Mouse (Mus musculus): Measurements from ENCODE around the gene Gm8237.
"Not testable (repeated sequence)": the region's sequence is repeated elsewhere in the genome, so short reads cannot be mapped to it uniquely, and the experiment has no call there.

The Gm8237 gene

GRCm38 (mm10) chr14:5880241-5880640 lies at the start of gene Gm8237:
Gene Gm8237, minus strand, starts transcription at chr14:5880382.
- not testable (repeated sequence) for DNase-seq (ENCODE audit: low spot score)

DNA sequence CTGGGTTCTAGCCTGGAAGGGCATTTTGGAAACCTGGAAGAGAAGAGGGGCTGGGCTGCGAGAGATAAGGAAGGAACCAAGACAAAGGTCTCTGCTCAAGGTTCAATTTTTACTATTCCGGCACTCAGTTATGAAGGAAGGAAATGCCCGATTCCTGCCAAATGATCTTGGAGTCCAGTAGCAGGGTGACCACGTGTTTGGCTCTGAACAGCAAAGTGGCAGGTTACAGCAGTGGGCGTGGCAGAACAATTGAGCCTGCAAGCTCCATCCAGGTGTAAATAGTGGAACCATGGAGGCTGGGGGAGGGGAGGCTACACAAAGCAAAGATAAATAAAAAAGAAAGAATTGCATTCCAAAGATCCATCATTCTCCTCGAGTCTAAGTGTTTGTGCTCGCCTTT lies 43.1 kb upstream of the Gm8237 start:
- DNase-seq (ENCODE audit: low spot score) = not testable (repeated sequence)

DNA sequence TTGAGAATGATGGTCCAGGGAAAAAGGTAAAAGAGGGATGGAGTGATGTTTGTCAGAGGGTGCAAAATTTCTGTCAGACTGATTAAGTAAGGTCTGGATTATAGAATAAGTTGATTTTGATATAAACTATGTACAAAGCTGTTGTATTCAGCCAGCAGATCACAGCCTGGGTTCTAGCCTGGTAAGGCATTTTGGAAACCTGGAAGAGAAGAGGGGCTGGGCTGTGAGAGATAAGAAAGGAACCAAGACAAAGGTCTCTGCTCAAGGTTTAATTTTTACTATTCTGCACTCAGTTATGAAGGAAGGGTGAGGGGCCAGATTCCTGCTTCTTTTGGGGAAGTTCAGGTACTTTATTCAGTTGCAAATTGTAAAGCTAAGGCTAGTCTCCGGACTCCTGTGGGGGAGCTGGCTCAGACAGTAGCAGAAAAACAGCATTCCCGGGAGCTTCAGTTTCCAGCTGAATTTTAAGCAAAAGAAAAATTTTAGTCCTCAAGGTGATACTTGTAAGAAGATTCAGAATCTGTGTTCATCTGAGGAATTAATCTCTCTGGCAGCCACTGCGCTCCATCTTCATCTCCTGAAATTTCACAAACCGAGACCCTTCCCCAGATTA lies 38.3 kb upstream of the Gm8237 start:
- DNase-seq (ENCODE audit: low spot score) = not testable (repeated sequence)

DNA sequence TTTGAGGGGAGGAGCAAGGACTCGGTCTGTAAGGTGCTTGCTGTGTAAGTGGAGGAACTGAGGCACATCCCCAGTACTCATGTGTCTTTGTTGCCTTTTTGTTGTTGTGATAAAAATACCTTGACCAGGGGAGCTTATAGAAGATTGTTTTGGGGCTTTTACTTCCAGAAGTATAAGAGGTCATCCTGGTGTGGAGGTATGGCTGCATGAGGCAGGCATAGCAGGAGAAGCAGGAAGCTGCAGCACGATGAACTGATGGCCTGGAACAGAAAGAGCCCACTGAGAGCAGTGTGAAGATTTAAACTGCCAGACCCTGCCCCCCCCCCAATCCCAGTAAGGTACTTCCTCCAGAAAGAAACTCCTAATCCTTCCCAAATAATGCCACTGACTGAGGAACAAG lies 33.5 kb upstream of the Gm8237 start:
- not testable (repeated sequence) for DNase-seq (ENCODE audit: low spot score)

DNA sequence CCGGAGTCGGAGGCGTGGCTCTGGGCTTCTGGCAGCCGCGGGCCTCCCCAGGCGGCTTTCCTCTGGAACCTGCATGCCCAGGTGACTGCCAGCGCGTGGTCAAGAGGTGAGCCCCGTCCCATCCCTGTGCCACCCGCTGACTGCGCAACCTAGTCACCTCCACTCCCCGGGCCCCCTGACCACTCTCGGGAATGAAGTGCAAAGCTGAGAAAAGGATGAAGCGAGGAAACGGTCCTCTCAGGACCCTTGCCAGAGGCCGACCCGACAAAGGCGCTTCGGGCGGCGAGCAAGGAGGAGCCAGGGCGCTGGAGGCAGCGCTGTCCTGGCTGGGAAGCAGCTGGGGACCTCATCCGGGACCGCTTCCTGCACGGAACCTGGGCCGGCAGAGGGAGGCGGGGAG lies 391 bp downstream of the Gm8237 start:
- DNase-seq (ENCODE audit: low spot score) = not testable (repeated sequence)

GRCm38 (mm10) chr14:5879136-5879535 lies 1.0 kb downstream of the Gm8237 start:
- DNase-seq (ENCODE audit: low spot score) = not testable (repeated sequence)

GRCm38 (mm10) chr14:5855911-5856310 lies 24.3 kb downstream of the Gm8237 start:
- not testable (repeated sequence) for DNase-seq (ENCODE audit: low spot score)

- DNase-seq (ENCODE audit: low spot score) = not testable (repeated sequence)
These were observed 50.0 kb downstream of the Gm8237 start, which contains the start of gene Gm3424 for GRCm38 (mm10) chr14:5830229-5830628. Gene Gm3424, minus strand, starts transcription at chr14:5830329.

- not testable (repeated sequence) for DNase-seq (ENCODE audit: low spot score)
These were observed 67.4 kb downstream of the Gm8237 start for GRCm38 (mm10) chr14:5812699-5813356.

Data from spleen, adult 12 weeks (tissue).